Mouse (Mus musculus): ENCODE results near the gene Frmd4b. TPM values are rescaled to one million over a fixed set of nuclear protein-coding genes. Genes with fewer than 3 reads are reported as not detected.

Gene Frmd4b
- polyA plus RNA-seq, 1 experiment from 2014 or later: 14.0 TPM

- Histone ChIP-seq H3K9me3 (no peaks in the 10 kb centered on the region), H3K4me2 (replicated peaks) (no peak overlapping the region), H3K36me3 (peaks cover 7% of the 10 kb centered on the region; the same call in 1 of the 2 replicates), H3K27ac (no peak overlapping the region), H3K4me3 (no peak overlapping the region), H3K4me1 (peaks cover 5% of the 10 kb centered on the region; the same call in 1 of the 2 replicates), H3K9ac (no peak overlapping the region), H3K27me3 (no peaks in the 10 kb centered on the region)
- no peak for ATAC-seq (ENCODE audit: low FRiP score, low read depth)
- 88% methylated on average over 7 of the region's 7 CpGs for WGBS
Measured at GRCm38 (mm10) chr6:97302303-97302702, 315.0 kb downstream of the Frmd4b start.

GRCm38 (mm10) chr6:97300659-97301058 is 316.7 kb downstream of the Frmd4b start:
- no peak overlapping the region for H3K4me3 ChIP-seq
- 86% methylated on average over 6 of the region's 6 CpGs for WGBS
- H3K36me3 ChIP-seq: peaks cover 16% of the 10 kb centered on the region

GRCm38 (mm10) chr6:97300180-97300579 is 317.2 kb downstream of the Frmd4b start:
- H3K27ac ChIP-seq: no peak overlapping the region
- ATAC-seq (ENCODE audit: low FRiP score, low read depth): no peak
- H3K9me3 ChIP-seq: no peaks in the 10 kb centered on the region
- H3K4me1 ChIP-seq: peaks cover 5% of the 10 kb centered on the region; the same call in 1 of the 2 replicates
- no peak overlapping the region for H3K9ac ChIP-seq
- H3K27me3 ChIP-seq: no peaks in the 10 kb centered on the region
- 93% methylated on average over 6 of the region's 6 CpGs for WGBS
- no peak overlapping the region for H3K4me3 ChIP-seq
- peaks cover 20% of the 10 kb centered on the region for H3K36me3 ChIP-seq
- no peak overlapping the region for H3K4me2 ChIP-seq (replicated peaks)

More at GRCm38 (mm10) chr6:97300659-97301058, 316.7 kb downstream of the Frmd4b start:
- Histone ChIP-seq H3K4me2 (replicated peaks) (no peak overlapping the region), H3K27me3 (no peaks in the 10 kb centered on the region), H3K9ac (no peak overlapping the region), H3K27ac (no peak overlapping the region), H3K9me3 (no peaks in the 10 kb centered on the region), H3K4me1 (peaks cover 5% of the 10 kb centered on the region; the same call in 1 of the 2 replicates)
- no peak for ATAC-seq (ENCODE audit: low FRiP score, low read depth)

GRCm38 (mm10) chr6:97297151-97297550 is 320.2 kb downstream of the Frmd4b start:
- no peak for ATAC-seq (ENCODE audit: low FRiP score, low read depth)
- no peaks in the 10 kb centered on the region for H3K27me3 ChIP-seq
- H3K9ac ChIP-seq: no peak overlapping the region
- 83% methylated on average over 3 of the region's 3 CpGs for WGBS
- no peaks in the 10 kb centered on the region for H3K9me3 ChIP-seq
- no peak overlapping the region for H3K27ac ChIP-seq
- 0 out of 2 replicates have a peak, but pooled peaks cover 2% of the 10 kb centered on the region for H3K4me1 ChIP-seq
- no peak overlapping the region for H3K4me2 ChIP-seq (replicated peaks)
- peaks cover 20% of the 10 kb centered on the region for H3K36me3 ChIP-seq
- H3K4me3 ChIP-seq: no peak overlapping the region

GRCm38 (mm10) chr6:97295866-97296527 is 321.3 kb downstream of the Frmd4b start:
- no peaks in the 10 kb centered on the region for H3K27me3 ChIP-seq
- H3K4me2 ChIP-seq (replicated peaks): no peak overlapping the region
- no peak overlapping the region for H3K9ac ChIP-seq
- H3K27ac ChIP-seq: no peak overlapping the region
- peaks cover 20% of the 10 kb centered on the region for H3K36me3 ChIP-seq
- H3K9me3 ChIP-seq: no peaks in the 10 kb centered on the region
- ATAC-seq (ENCODE audit: low FRiP score, low read depth): no peak
- H3K4me3 ChIP-seq: no peak overlapping the region
- WGBS: 96% methylated on average over 21 of the region's 21 CpGs
- H3K4me1 ChIP-seq: peaks cover 7% of the 10 kb centered on the region; the same call in 1 of the 2 replicates

- Histone ChIP-seq H3K36me3 (peaks cover 18% of the 10 kb centered on the region), H3K9ac (no peak overlapping the region), H3K27ac (no peak overlapping the region), H3K27me3 (no peaks in the 10 kb centered on the region), H3K9me3 (no peaks in the 10 kb centered on the region), H3K4me2 (replicated peaks) (no peak overlapping the region), H3K4me1 (peaks cover 11% of the 10 kb centered on the region; the same call in 1 of the 2 replicates), H3K4me3 (no peak overlapping the region)
- no peak for ATAC-seq (ENCODE audit: low FRiP score, low read depth)
- WGBS: 84% methylated on average over 9 of the region's 9 CpGs
Measured at GRCm38 (mm10) chr6:97295416-97295815, 321.9 kb downstream of the Frmd4b start.

GRCm38 (mm10) chr6:97293667-97294569 is 323.4 kb downstream of the Frmd4b start:
- no peak for ATAC-seq (ENCODE audit: low FRiP score, low read depth)
- no peaks in the 10 kb centered on the region for H3K27me3 ChIP-seq

GRCm38 (mm10) chr6:97292894-97293293 is 324.4 kb downstream of the Frmd4b start:
- Histone ChIP-seq H3K4me1 (peaks cover 18% of the 10 kb centered on the region), H3K27me3 (no peaks in the 10 kb centered on the region), H3K27ac (no peak overlapping the region), H3K4me2 (replicated peaks) (no peak overlapping the region), H3K36me3 (peaks cover 13% of the 10 kb centered on the region), H3K9ac (no peak overlapping the region), H3K9me3 (no peaks in the 10 kb centered on the region), H3K4me3 (no peak overlapping the region)
- WGBS: 71% methylated on average over 5 of the region's 5 CpGs
- ATAC-seq (ENCODE audit: low FRiP score, low read depth): no peak

More at GRCm38 (mm10) chr6:97293667-97294569, 323.4 kb downstream of the Frmd4b start:
- H3K9me3 ChIP-seq: no peaks in the 10 kb centered on the region
- H3K4me3 ChIP-seq: no peak overlapping the region
- H3K4me2 ChIP-seq (replicated peaks): no peak overlapping the region
- peaks cover 13% of the 10 kb centered on the region for H3K36me3 ChIP-seq
- no peak overlapping the region for H3K9ac ChIP-seq
- H3K4me1 ChIP-seq: peaks cover 14% of the 10 kb centered on the region
- WGBS: 74% methylated on average over 12 of the region's 12 CpGs
- H3K27ac ChIP-seq: no peak overlapping the region

- H3K4me1 ChIP-seq: peaks cover 19% of the 10 kb centered on the region
- 89% methylated on average over 3 of the region's 3 CpGs for WGBS
Measured at GRCm38 (mm10) chr6:97292096-97292495, 325.2 kb downstream of the Frmd4b start.

GRCm38 (mm10) chr6:97291159-97291908 is 326.0 kb downstream of the Frmd4b start:
- Histone ChIP-seq H3K4me2 (replicated peaks) (no peak overlapping the region), H3K4me3 (no peak overlapping the region), H3K9ac (no peak overlapping the region), H3K27me3 (no peaks in the 10 kb centered on the region), H3K4me1 (peaks cover 19% of the 10 kb centered on the region), H3K36me3 (peaks cover 14% of the 10 kb centered on the region), H3K9me3 (no peaks in the 10 kb centered on the region), H3K27ac (no peak overlapping the region; the same call in 1 of the 2 replicates)
- WGBS: 76% methylated on average over 21 of the region's 21 CpGs
- peak; percentile 54; the same call in 1 of the 2 replicates for ATAC-seq (ENCODE audit: low FRiP score, low read depth)

More at GRCm38 (mm10) chr6:97292096-97292495, 325.2 kb downstream of the Frmd4b start:
- Histone ChIP-seq H3K4me3 (no peak overlapping the region), H3K4me2 (replicated peaks) (no peak overlapping the region), H3K27ac (no peak overlapping the region), H3K9me3 (no peaks in the 10 kb centered on the region), H3K9ac (no peak overlapping the region), H3K36me3 (peaks cover 16% of the 10 kb centered on the region), H3K27me3 (no peaks in the 10 kb centered on the region)
- no peak for ATAC-seq (ENCODE audit: low FRiP score, low read depth)

- ATAC-seq (ENCODE audit: low FRiP score, low read depth): no peak
- H3K27ac ChIP-seq: no peak overlapping the region; the same call in 1 of the 2 replicates
Measured at GRCm38 (mm10) chr6:97290687-97291086, 326.7 kb downstream of the Frmd4b start.

More at GRCm38 (mm10) chr6:97290687-97291086, 326.7 kb downstream of the Frmd4b start:
- Histone ChIP-seq H3K9ac (no peak overlapping the region), H3K36me3 (peaks cover 7% of the 10 kb centered on the region), H3K4me2 (replicated peaks) (no peak overlapping the region), H3K4me1 (peaks cover 19% of the 10 kb centered on the region), H3K9me3 (no peaks in the 10 kb centered on the region), H3K27me3 (no peaks in the 10 kb centered on the region), H3K4me3 (no peak overlapping the region)
- 64% methylated on average over 3 of the region's 3 CpGs for WGBS
